Mouse (Mus musculus) hindbrain, embryonic 11.5 days (tissue): ENCODE data around the gene Egln1. TPM values are rescaled to one million over a fixed set of nuclear protein-coding genes. Genes with fewer than 3 reads are reported as not detected.

Experiments
- ATAC-seq: fragments of 200-750 bp; cut with Nextera tagmentation; 2 replicates; pipeline ENCODE4 v1.8.0; 2017; ENCODE audit warnings: mild to moderate bottlenecking, moderate TSS enrichment, moderate library complexity; ENCODE audit not compliant: low FRiP score
- DNase-seq: peaks from one replicate; pipeline ENCODE4 v3.0.0-alpha.2; 2015; ENCODE audit warnings: low spot score
- H3K27ac ChIP-seq: fragments of 300-500 bp; sonication (generic); 2 replicates; pipeline ENCODE4 v1.5.1; 2014; ENCODE audit warnings: mild to moderate bottlenecking, low read depth, low read length
- H3K27me3 ChIP-seq: fragments of 300-500 bp; sonication (generic); 2 replicates; pipeline ENCODE4 v1.6.1; 2014; ENCODE audit warnings: mild to moderate bottlenecking, low read length, moderate library complexity, mixed read lengths; ENCODE audit not compliant: control insufficient read depth, insufficient read depth
- H3K36me3 ChIP-seq: fragments of 300-500 bp; sonication (generic); 2 replicates; pipeline ENCODE4 v1.6.1; 2014; ENCODE audit warnings: mild to moderate bottlenecking, low read length, moderate library complexity, mixed read lengths; ENCODE audit not compliant: control insufficient read depth, insufficient read depth
- H3K4me1 ChIP-seq: fragments of 300-500 bp; sonication (generic); replicated peaks from 2 replicates; pipeline ENCODE4 v1.6.1; 2014; ENCODE audit warnings: low read length, mixed read lengths; ENCODE audit not compliant: control insufficient read depth, insufficient read depth
- H3K4me2 ChIP-seq: fragments of 300-500 bp; sonication (generic); replicated peaks from 2 replicates; pipeline ENCODE4 v1.6.1; 2014; ENCODE audit warnings: mild to moderate bottlenecking, low read depth, low read length
- H3K4me3 ChIP-seq: fragments of 300-500 bp; sonication (generic); 2 replicates; pipeline ENCODE4 v1.5.1; 2014; ENCODE audit warnings: low read depth, low read length
- H3K9ac ChIP-seq: fragments of 300-500 bp; sonication (generic); 2 replicates; pipeline ENCODE4 v1.6.1; 2014; ENCODE audit warnings: low read depth, low read length
- H3K9me3 ChIP-seq: fragments of 300-500 bp; sonication (generic); 2 replicates; pipeline ENCODE4 v1.6.1; 2016; ENCODE audit warnings: low read length; ENCODE audit not compliant: control insufficient read depth
- WGBS: fragments of 180-500 bp; shearing (Covaris S2); extraction: QIAGEN DNeasy Blood & Tissue Kit; methylation state at CpG from one replicate; pipeline ENCODE4 v1.1.7; 2014; 5-methylcytosine and 5-hydroxymethylcytosine counted together
- polyA plus RNA-seq: library from polyadenylated mRNA; unstranded; fragments of >200 nt; fragmentation: Nextera tagmentation; extraction: Ambion mirVana; gene quantifications from 2 replicates; pipeline ENCODE4 v1.2.1, GENCODE M21; 2014

The Egln1 gene
- 19.9 and 23.4 TPM in 2 replicates for polyA plus RNA-seq

GRCm38 (mm10) chr8:124949209-124950068 is at the start of gene Egln1:
Gene Egln1 (minus strand): TSS chr8:124949324.
- Histone ChIP-seq H3K36me3 (no peaks in the 10 kb centered on the region), H3K9ac (peak within 1 kb of the TSS; percentile 98), H3K4me2 (peak within 1 kb of the TSS; percentile 77), H3K27me3 (no peaks in the 10 kb centered on the region), H3K27ac (peak within 1 kb of the TSS; percentile 97), H3K4me3 (peak within 1 kb of the TSS; percentile 94), H3K4me1 (peaks cover 4% of the 10 kb centered on the region; the same call in 1 of the 2 replicates), H3K9me3 (no peaks in the 10 kb centered on the region)
- WGBS = under 1% methylated on average over 29 of the region's 98 CpGs
- ATAC-seq = peak; percentile 70
- peak; percentile 89 for DNase-seq

- WGBS = 79% methylated on average over 2 of the region's 2 CpGs
- Histone ChIP-seq H3K27me3 (no peaks in the 10 kb centered on the region), H3K4me2 (no peak overlapping the region), H3K4me1 (no peaks in the 10 kb centered on the region), H3K27ac (no peak overlapping the region), H3K9ac (no peak overlapping the region), H3K36me3 (no peaks in the 10 kb centered on the region), H3K9me3 (no peaks in the 10 kb centered on the region), H3K4me3 (no peak overlapping the region)
- no peak for DNase-seq
- ATAC-seq = no peak
These were observed 46.7 kb upstream of the Egln1 start for GRCm38 (mm10) chr8:124995776-124996175.

GRCm38 (mm10) chr8:124991668-124991926 is 42.5 kb upstream of the Egln1 start:
- no peak overlapping the region for H3K4me3 ChIP-seq
- WGBS = 36% methylated on average over 6 of the region's 6 CpGs

GRCm38 (mm10) chr8:124990923-124991667 is 42.0 kb upstream of the Egln1 start:
- no peak for ATAC-seq

More at GRCm38 (mm10) chr8:124991668-124991926, 42.5 kb upstream of the Egln1 start:
- ATAC-seq (no peak), DNase-seq (no peak)
- no peaks in the 10 kb centered on the region for H3K36me3 ChIP-seq
- H3K4me1 ChIP-seq = no peaks in the 10 kb centered on the region
- H3K9ac ChIP-seq = no peak overlapping the region
- H3K9me3 ChIP-seq = no peaks in the 10 kb centered on the region
- H3K4me2 ChIP-seq = no peak overlapping the region
- no peak overlapping the region for H3K27ac ChIP-seq
- no peaks in the 10 kb centered on the region for H3K27me3 ChIP-seq

GRCm38 (mm10) chr8:124980828-124981227 is 31.7 kb upstream of the Egln1 start:
- no peak for DNase-seq
- Histone ChIP-seq H3K9ac (no peak overlapping the region), H3K27ac (no peak overlapping the region), H3K9me3 (no peaks in the 10 kb centered on the region), H3K4me2 (no peak overlapping the region), H3K36me3 (no peaks in the 10 kb centered on the region), H3K4me3 (no peak overlapping the region), H3K4me1 (no peaks in the 10 kb centered on the region), H3K27me3 (no peaks in the 10 kb centered on the region)
- WGBS = 82% methylated on average over 8 of the region's 8 CpGs
- no peak for ATAC-seq

More at GRCm38 (mm10) chr8:124990923-124991667, 42.0 kb upstream of the Egln1 start:
- Histone ChIP-seq H3K9me3 (no peaks in the 10 kb centered on the region), H3K4me1 (no peaks in the 10 kb centered on the region), H3K27ac (no peak overlapping the region), H3K4me3 (no peak overlapping the region), H3K4me2 (no peak overlapping the region), H3K36me3 (no peaks in the 10 kb centered on the region), H3K27me3 (no peaks in the 10 kb centered on the region), H3K9ac (no peak overlapping the region)
- WGBS = 23% methylated on average over 17 of the region's 17 CpGs
- no peak for DNase-seq

- no peaks in the 10 kb centered on the region for H3K4me1 ChIP-seq
- ATAC-seq = no peak
- H3K36me3 ChIP-seq = no peaks in the 10 kb centered on the region
- H3K4me2 ChIP-seq = no peak overlapping the region
- no peak overlapping the region for H3K27ac ChIP-seq
- no peaks in the 10 kb centered on the region for H3K9me3 ChIP-seq
- H3K27me3 ChIP-seq = no peaks in the 10 kb centered on the region
- WGBS = 95% methylated on average over 3 of the region's 3 CpGs
- DNase-seq = no peak
- no peak overlapping the region for H3K9ac ChIP-seq
- no peak overlapping the region for H3K4me3 ChIP-seq
These were observed 30.9 kb upstream of the Egln1 start for GRCm38 (mm10) chr8:124980036-124980435.

GRCm38 (mm10) chr8:124978026-124978425 is 28.9 kb upstream of the Egln1 start:
- no peak for DNase-seq
- 86% methylated on average over 7 of the region's 7 CpGs for WGBS

GRCm38 (mm10) chr8:124976211-124976610 is 27.1 kb upstream of the Egln1 start:
- H3K9me3 ChIP-seq = no peaks in the 10 kb centered on the region
- ATAC-seq = no peak
- H3K27ac ChIP-seq = no peak overlapping the region
- H3K27me3 ChIP-seq = no peaks in the 10 kb centered on the region
- 88% methylated on average over 6 of the region's 6 CpGs for WGBS
- no peak overlapping the region for H3K4me3 ChIP-seq
- H3K36me3 ChIP-seq = no peaks in the 10 kb centered on the region
- no peak overlapping the region for H3K9ac ChIP-seq
- DNase-seq = no peak
- H3K4me2 ChIP-seq = no peak overlapping the region
- no peaks in the 10 kb centered on the region for H3K4me1 ChIP-seq

More at GRCm38 (mm10) chr8:124978026-124978425, 28.9 kb upstream of the Egln1 start:
- Histone ChIP-seq H3K9ac (no peak overlapping the region), H3K27me3 (no peaks in the 10 kb centered on the region), H3K4me1 (no peaks in the 10 kb centered on the region), H3K36me3 (no peaks in the 10 kb centered on the region), H3K9me3 (no peaks in the 10 kb centered on the region), H3K4me3 (no peak overlapping the region), H3K4me2 (no peak overlapping the region), H3K27ac (no peak overlapping the region)
- ATAC-seq = no peak
